Mouse (Mus musculus) c-Kit-positive CD71-negative TER-119-negative erythroid progenitor cells, embryonic 14.5 days (primary cell): ENCODE measurements around the gene Tfpt.
"Not testable (repeated sequence)": the region's sequence is repeated elsewhere in the genome, so short reads cannot be mapped to it uniquely, and the experiment has no call there.

ENCODE experiments used
- DNase-seq: peaks from one replicate; pipeline ENCODE4 v3.0.0-alpha.2; 2013; ENCODE audit warnings: low read depth

The Tfpt gene

DNA sequence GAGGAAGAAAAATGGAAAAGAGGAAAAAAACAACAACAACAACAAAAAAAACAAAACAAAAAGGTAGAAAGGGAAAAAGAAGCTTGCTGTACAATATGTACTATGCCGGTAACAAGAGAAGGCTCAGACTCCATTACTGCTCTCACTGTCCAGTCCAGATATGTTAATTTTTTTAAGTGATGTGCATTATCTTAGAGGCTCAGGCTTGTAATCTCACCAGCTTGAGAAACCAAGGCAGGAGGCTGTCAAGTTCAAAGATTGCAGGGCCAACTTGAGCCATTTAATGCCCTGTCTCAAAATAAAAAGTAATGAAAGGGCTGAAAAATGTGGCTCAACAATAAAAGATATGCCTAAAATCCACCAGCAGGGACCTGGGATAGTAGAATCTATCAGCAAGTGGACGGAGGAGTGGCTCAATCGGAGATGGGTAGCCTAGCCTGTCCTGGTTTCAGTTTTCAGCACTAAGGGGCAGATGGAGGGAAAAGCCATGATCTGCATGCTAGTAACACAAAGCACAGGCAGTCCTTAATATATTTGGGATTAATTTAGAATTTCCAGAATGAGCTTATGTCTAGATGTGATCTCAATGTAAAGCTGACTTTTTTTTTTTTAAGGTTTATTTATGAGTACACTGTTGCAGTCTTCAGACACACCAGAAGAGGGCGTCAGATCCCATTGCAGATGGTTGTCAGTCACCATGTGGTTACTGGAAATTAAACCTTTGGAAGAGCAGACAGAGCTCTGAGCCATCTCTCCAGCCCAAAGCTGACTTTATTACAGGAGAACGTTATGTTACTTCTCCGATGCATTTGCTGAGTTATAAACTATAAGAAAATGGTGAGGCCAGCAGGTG is 13.1 kb downstream of the Tfpt start:
- no peak for DNase-seq

DNA sequence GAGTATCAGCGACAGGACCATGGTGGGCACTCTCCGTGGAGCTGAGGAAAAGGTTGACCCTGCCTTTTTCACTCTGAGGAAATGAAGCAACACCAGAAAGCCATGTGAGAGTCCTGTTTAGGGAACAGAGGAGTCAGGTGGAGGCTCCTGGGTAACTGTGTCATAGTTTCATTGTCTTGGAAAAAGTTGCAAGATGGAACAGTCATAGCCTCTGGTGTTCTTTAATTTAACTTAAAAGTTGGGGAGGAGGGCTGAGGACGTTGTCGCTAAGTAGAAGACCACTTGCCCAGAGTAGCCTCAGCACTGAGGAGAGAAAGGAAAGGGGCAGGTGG is 13.7 kb downstream of the Tfpt start, which contains the start of gene Oscar:
Oscar (minus strand) TSS at position 101 of the 332 bp plus-strand sequence.
- DNase-seq = no peak

DNA sequence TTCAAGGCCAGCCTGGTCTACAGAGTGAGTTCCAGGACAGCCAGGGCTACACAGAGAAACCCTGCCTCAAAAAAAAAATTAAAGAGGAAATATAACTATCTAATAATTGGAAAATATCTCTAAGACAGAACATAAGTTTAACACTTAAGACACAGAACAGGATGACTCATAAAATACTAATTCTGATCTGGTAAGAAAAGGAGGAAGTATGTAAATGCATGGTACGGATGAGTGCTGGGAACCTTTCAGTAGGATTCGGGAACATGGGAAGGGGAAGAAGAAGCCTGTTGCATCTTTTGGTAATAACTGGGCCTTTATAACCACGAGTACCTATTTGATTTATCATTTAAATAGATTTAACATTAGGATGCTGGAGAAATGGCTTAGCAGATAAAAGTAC is 15.7 kb downstream of the Tfpt start:
- no peak for DNase-seq

DNA sequence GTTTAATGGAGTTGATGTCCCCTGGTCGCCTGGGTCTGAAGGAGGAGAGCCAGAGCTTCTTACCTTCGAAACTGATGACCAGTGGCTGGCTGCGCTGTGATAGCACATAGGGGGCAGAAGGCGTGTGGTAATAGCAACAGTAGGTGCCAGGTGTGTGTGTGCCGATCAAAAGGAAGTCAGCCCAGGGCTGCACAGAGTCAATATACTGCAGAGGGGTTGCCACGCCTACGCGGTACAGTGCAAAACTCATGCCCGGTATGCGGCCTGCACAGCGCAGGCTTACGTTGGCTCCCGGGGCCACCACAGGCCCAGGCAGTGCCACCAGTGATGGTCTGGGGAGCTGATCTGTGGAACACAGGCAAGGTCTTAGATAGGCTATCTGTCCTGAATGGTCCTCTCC is 18.7 kb downstream of the Tfpt start:
- DNase-seq = no peak

DNA sequence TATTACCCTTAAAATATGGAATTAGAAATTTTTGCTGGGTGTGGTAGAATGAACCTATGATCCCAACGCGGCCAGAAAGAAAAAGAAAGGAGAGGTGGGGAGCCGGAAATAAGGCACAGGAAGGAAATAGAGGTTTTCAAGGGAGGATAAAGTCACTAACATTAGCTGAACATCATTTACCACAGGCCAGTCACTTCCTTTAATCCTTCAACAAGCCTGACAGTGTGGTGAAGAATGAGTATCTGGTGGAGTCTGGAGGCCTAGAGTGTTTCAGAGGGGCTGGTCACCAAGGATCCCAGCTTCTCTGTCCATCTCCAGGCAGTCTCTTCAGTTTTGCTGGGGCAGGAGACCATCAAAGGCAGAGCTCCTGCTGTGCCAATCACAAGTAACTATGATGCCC is 19.3 kb downstream of the Tfpt start:
- no peak for DNase-seq

DNA sequence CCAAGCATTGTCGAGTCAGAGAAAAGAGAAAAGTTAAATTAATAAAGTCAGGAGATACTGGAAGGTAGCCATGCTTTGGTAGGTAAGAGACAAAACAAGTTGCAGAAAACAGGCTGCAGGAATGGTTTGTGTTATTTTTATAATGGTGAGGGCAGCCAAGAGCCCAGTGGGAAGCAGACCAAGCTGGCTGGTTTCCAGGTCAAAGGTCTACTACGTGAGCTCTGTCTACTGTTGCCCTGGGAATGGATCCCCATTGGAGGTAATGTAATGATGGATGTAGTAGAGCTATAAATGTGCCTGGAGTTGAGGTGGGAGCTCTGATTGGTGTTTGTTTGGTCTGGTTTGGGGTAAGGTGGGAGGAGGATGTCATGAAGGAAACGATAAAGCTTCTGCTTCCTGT is 20.6 kb downstream of the Tfpt start:
- no peak for DNase-seq

DNA sequence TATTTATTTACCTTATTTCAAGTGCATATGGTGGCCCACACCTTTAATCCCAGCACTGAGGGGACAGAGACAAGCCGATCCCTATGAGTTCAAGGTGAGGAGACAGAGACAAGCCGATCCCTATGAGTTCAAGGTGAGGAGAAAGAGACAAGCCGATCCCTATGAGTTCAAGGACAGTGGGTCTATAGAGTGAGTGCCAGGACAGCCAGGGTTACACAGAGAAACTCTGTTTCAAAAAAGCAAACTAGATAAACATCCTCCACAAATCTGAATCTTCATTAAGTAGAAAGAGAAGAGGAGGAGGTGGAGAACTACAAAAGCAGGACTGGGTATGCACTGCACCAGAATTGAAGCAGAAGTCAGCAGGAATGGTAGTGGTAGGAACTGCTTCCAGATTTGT is 21.1 kb downstream of the Tfpt start:
- no peak for DNase-seq

DNA sequence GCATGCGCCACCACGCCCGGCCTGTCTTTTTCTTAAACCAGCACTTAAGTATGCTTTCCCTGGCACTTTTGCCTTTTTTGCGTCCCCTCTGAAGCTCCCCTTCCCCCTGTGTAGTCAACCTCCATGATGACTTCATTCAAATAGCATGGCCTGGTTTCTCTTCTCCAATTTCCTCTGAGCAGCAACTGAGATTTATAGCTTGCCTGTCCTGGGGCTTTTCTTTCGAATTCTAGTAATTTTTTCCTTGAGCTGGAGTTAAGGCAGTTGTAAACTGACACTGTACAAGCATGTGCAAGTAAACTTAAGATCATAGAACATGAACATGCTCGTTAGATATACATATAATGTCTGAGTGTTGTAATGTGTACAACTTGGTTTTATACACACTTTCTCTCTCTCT is 22.3 kb downstream of the Tfpt start:
- DNase-seq = no peak

DNA sequence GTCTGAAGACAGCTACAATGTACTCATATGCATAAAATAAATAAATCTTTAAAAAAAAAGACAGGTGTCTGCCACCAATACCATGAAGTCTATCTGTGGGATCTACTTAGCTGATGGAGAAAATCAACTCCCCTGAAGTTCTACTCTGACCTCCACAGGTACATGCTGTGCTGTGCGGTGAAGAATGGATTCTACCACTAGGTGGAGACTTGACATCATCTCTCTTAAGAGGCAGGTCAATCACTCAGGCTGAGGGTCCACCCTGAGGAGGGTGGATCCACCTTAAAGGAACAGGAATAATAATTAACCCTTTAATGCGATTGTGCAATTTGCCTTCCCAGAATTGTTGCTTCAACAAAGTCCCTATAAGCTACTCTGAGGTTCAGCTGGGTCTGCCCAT is 22.9 kb downstream of the Tfpt start:
- DNase-seq = no peak

DNA sequence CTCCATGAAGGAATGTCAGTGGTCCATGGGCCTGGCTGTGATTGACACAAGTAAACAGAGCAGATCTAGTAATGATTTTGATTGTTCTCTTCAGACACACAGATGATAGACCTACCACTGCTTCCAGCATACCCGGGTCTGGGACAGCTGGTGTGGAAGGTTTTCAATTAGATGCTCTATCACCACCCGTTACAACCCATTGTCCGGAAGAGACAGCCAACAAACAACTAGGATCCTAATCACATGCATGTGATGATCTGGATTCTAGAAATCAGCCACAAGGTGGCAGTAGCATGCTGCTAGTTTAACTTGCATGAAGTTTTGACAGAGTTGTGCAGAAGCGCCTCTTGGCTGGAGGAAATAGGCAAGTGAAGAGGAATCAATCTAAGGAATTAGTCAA is 28.6 kb downstream of the Tfpt start:
- peak; percentile 76 for DNase-seq

DNA sequence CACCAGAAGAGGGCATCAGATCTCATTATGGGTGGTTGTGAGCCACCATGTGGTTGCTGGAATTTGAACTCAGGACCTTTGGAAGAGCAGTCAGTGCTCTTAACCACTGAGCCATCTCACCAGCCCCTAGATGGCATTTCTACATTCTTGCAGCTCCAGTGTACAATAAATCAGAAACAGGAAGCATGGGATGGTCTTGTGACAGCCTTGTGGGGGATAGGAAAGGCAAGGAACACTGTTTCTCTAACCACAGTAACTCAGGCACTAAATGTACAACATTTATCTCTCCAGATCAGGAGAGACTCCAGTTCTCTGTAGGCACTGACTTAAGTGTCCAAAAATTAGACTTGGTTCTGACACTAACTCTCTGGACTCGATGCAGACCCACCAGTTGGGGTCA is 32.0 kb downstream of the Tfpt start:
- DNase-seq = not testable (repeated sequence)

DNA sequence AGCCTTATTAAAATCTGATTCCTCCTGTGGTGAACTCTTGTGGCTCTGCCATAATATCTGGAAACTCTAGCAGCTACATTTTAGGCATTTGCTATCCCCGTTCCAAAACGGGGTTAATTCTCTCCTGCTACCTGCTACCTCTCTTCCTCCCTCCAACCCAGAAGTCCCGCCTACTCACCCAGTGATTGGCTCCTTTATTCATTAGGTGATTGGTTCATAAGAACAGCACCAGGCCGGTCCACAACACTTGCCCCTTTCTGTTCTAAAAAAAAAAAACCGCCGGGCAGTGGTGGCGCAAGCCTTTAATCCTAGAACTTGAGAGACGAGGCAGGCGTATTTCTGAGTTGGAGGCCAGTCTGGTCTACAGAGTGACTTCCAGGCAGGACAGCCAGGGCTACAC is 34.6 kb downstream of the Tfpt start:
- DNase-seq = no peak

DNA sequence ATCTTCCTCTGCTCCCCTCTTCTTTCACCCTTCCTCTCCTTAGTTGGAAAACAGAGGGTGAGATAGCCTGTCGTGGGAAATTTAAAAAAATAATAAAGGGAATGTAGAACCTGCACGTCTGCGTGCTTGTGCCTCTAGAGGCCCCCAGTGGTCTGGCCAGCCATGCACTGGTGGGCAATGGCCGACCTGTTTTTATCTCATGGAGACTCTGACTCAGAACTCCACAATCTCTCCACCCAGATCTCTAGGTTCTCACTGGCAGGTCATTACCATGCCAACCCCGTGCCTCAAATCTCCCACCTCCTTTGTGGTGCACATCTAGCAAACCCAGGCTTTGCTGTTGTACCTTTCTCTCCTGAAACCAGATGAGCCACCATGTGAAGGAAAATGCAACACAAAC is 35.0 kb downstream of the Tfpt start:
- no peak for DNase-seq

DNA sequence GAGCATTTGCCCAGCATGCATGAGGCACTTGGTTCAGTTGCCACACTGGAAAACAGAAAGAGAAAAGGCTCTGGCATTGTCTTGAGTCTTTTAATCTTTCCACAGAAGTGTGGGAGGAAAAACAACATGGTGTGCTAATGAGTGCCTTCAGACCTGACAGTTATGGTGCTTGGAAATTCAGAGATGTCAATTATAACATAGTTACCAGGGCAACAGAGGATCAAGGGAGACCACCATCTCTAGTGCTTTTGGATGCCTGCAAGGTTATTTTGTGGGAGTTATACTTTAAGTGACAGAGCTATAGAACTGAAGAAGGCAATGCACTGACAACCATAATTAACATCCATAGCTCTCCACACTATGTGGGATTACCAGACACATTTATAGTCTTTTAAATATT is 35.9 kb downstream of the Tfpt start:
- DNase-seq = no peak

DNA sequence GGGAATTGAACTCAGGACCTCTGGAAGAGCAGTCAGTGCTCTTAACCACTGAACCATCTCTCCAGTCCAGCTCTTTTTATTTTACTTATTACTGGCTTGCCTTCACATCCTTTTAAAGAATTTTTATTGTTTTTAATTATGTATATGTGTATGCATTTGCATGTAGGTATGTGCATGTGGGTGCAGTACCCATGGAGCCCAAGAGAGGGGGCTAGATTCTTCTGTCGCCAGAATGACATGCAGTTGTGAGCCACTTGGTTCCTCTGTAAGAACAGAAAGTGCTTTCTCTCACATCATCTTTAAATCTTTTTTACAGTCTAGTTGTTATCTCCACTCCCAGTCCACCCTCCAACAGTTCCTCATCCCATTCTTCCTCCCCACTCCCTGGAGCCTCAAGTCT is 38.2 kb downstream of the Tfpt start:
- no peak for DNase-seq

DNA sequence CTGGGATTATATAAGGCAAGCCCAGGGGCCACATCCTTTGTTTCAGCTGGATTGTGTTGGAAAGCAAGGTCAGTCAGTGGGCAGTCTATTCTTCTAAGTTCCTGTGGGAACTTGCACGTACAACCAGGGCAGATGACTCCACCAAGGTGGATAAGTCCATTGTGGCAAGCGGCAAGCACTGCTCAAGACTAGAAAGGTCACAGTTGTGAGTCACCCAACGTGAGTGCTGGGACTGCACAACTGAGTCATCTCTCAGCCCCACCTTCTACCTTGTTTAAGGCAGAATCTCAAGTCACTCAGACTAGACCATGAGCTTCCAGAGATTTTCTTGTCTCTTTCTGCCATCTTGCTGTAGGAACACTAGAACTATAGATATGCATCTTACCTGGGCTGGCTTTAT is 39.2 kb downstream of the Tfpt start:
- no peak for DNase-seq

DNA sequence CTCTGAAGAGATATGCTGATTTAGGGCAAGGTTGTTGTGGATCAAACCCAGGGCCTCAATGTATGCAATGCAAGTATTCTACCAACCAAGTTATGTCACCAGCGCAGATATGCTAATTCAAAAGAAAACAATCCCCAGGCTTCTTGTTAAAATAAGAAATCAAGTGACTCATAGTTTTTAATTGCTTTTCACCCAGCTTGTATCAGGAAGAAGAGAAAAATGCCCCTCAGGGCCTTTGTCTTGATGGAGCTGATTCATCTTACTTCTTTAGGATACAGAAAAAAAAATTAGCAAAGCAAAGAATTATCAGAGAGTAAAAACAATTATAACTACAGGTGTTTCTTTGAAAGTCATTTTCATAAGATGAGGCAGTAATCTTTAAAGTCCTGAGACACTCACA is 42.4 kb downstream of the Tfpt start:
- no peak for DNase-seq

DNA sequence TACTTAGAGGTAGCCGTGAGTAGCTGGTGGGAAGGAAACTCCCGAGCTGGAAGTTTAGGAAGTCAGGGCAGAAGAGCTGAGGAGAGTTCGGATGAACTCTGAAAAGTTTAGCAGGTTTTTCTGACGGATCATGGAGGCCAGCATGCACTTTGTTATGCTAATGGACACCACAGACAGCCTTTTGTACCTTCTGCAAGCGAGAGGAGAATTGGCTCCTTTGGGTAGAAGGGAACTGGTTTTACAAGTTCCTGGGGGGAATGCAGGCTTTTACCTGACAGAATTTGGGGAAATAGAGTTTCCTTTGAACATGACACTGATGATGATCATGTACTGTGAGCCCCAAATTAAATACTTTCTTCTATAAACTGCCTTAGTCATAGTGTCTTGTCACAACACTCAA is 43.5 kb downstream of the Tfpt start:
- no peak for DNase-seq

DNA sequence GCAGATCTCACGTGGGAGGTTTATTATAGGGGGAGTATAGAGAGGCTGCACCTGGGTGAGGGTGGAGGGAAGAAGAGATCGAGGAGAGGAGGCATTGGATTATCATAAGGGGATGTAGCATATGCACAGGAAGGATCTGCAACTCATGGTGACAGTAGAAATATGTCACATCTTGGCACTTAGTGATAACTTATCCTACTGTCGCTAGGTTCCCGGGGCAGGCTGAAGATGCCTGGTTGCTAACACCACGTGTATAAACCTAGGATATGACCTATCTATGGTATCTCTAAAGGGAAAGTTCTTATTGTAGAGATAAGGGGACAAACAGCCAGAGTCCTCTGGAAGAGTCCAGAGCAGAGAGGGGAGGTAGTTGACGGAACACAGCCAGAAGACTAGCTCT is 44.0 kb downstream of the Tfpt start:
- DNase-seq = no peak

DNA sequence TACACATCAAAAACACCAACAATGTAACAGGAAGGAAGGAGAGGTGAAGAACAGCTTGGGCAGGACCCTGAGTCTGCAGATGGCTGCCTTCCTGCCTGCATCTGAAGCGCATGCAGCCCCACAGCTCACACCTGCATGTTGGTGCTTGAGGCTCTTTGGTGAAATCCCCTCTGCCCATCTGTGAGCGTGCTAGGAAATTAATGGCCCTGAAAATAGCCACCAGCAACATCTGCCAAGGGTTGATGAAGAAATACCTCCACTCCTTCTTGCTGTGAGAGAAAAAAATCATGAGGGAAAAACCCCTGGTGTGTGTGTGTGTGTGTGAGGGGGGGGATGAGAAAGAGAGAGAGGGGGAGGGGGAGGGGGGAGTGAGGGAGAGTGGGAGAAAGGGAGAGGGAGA is 49.7 kb downstream of the Tfpt start:
- DNase-seq = no peak

DNA sequence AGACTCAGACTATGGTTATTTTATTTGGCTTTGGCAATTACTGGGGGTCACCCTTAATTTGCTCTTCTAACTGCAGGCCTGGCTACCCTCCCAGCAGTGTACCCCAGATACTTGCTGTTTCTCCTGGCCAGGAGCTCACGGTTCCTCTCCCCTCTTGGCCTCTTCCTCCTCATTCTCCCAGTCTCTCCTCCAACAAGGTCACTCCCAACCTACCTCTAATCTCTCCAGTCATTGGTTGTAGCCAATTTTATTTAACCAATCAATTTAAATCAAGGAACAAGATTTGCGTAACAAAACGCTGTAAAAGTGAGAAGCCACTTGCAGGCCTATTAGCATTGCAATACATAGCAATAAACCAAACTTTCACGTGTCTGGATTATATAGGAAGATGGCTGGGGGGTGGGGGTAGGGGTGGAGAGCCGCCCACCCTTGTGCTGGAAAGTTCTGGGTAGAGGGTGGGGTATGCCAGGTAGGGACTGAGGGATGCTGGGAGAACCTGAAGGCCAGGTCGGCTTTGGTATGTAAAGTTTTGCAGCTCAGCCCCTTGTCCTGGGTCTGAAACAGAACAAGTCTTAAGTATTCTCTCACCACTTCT is 50.7 kb downstream of the Tfpt start:
- DNase-seq = no peak

DNA sequence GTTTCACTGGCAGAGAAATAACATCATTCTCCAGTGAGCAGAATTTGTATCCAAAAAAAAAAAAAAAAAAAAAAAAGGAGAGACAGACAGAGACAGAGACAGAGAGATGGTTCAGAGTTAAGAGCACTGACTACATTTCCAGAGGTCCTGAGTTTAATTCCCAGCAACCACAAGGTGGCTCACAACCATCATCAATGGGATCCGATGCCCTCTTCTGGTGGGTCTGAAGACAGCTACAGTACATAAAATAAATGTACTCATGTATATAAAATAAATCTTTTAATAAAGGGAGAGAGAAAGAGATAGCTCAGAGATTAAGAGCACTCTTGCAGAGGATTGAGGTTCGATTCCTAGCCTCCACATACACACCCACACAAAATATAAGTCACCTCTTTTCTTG is 51.5 kb downstream of the Tfpt start:
- no peak for DNase-seq

DNA sequence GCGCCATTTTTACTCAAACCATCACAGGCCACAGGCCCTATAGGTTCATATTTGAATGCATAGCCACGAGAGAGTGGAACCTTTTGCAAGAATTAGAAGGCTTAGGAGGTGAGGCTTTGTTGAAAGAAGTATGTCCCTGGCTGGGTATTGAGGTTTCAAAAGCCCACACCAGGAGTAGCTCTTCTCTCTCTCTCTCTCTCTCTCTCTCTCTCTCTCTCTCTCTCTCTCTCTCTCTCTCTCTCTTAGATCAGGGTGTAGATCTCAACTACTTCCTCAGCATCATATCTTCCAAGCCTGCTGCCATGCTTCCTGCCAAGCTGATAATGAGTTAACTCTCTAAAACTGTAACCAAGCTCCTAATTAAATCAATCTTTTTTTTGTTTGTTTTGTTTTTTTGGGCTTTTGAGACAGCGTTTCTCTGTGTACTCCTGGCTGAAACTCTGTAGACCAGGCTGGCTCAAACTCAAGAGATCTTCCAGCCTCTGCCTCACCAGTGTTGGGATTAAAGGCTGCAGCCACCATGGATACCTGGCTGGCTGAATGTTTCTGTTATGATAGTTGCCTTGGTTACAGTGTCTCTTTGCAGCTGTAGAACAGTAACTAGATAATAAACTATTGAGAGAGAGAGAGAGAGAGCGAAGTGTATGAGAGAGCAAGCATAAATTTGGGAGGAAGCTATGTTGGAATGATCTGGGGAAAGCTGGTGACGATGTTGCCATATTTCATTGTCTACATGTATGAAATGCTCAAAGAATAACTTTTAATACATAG is 53.2 kb downstream of the Tfpt start:
- no peak for DNase-seq
